In genomic region chr16:90629976-90630375, GRCm38 (mm10) we compare ENCODE assay signal across 10 mouse cellular contexts.
DNase-seq lines count a peak whose midpoint lies in the region; ATAC-seq and TF ChIP-seq lines count a peak whose summit lies in the region.
"Had no signal": no experiment of that assay in that cellular context is flagged by ENCODE, and none has a peak within 500 bp of the region (broad histone marks: within the 10 kb centered on the region; RNA-seq: fewer than 3 reads in every experiment).

No protein-coding gene starts in this region.

- no peaks in the 10 kb centered on the region for H3K36me3 ChIP-seq in kidney, adult 2 months (ENCODE audit: control insufficient read depth, insufficient read depth, low read length)
- no peaks in the 10 kb centered on the region for H3K36me3 ChIP-seq in embryonic facial prominence, embryonic 10.5 days (replicated peaks)
- no peaks in the 10 kb centered on the region for H3K36me3 ChIP-seq in limb, embryonic 11.5 days (ENCODE audit: control insufficient read depth, insufficient read depth, low read length)
- H3K36me3 ChIP-seq: G1E had no signal

- no peak overlapping the region for H3K4me2 ChIP-seq in limb, embryonic 11.5 days (ENCODE audit: low read depth, severe bottlenecking)

- H3K27ac ChIP-seq in kidney, adult 2 months (ENCODE audit: insufficient read depth, low read depth, low read length): no peak overlapping the region
- H3K27ac ChIP-seq in embryonic facial prominence, embryonic 10.5 days (replicated peaks): peak overlapping the region; percentile 90
- H3K27ac ChIP-seq in limb, embryonic 11.5 days (replicated peaks; ENCODE audit: low read depth, low read length): peak overlapping the region; percentile 94
- no peak overlapping the region for H3K27ac ChIP-seq in left cerebral cortex, adult 2 months

- DNase-seq in kidney, adult 2 months: peak; percentile 14
- DNase-seq in kidney, adult 9 months: no peak
- peak; percentile 29 for DNase-seq in brain, embryonic 14.5 days (ENCODE audit: low read depth)
- DNase-seq in embryonic facial prominence, embryonic 10.5 days (ENCODE audit: low spot score): peak; percentile 47
- no peak for DNase-seq in limb, embryonic 11.5 days (ENCODE audit: low spot score)
- no peak for DNase-seq in adrenal gland, adult 2 months
- DNase-seq in left cerebral cortex, adult 2 months (ENCODE audit: extremely low spot score in 1 of 2, low spot score in 2 of 2): no peak
- no peak for DNase-seq in T-cell, adult 2 months (ENCODE audit: low spot score)

- H3K4me1 ChIP-seq in kidney, adult 2 months (ENCODE audit: control insufficient read depth, insufficient read depth, low read length): no peaks in the 10 kb centered on the region
- peaks cover 38% of the 10 kb centered on the region for H3K4me1 ChIP-seq in embryonic facial prominence, embryonic 10.5 days
- peaks cover 15% of the 10 kb centered on the region for H3K4me1 ChIP-seq in limb, embryonic 11.5 days (ENCODE audit: control insufficient read depth, insufficient read depth, low read length)

- no peak for ATAC-seq in limb, embryonic 11.5 days (ENCODE audit: insufficient number of reproducible peaks, low FRiP score, low TSS enrichment, low read depth)
- ATAC-seq: inflammation-experienced regulatory T-cells, adult 6 months had no signal

- no peaks in the 10 kb centered on the region for H3K27me3 ChIP-seq in kidney, adult 2 months (replicated peaks; ENCODE audit: control insufficient read depth, insufficient read depth, low read length)
- peaks cover 9% of the 10 kb centered on the region; the same call in 1 of the 2 replicates for H3K27me3 ChIP-seq in embryonic facial prominence, embryonic 10.5 days (replicated peaks; ENCODE audit: low read depth, poor library complexity, severe bottlenecking)
- H3K27me3 ChIP-seq in limb, embryonic 11.5 days (ENCODE audit: control insufficient read depth, insufficient read depth, low read length): no peaks in the 10 kb centered on the region

- H3K9me3 ChIP-seq in embryonic facial prominence, embryonic 10.5 days: 0 out of 2 replicates have a peak, but pooled peaks cover 6% of the 10 kb centered on the region
- no peaks in the 10 kb centered on the region for H3K9me3 ChIP-seq in limb, embryonic 11.5 days (ENCODE audit: control insufficient read depth, low read length)

- TF ChIP-seq POLR2A in kidney, adult 2 months (IDR thresholded peaks at IDR 0.05; ENCODE audit: low read depth, low read length): no peak
- no peak for TF ChIP-seq POLR2A in brain, embryonic 14.5 days (IDR thresholded peaks at IDR 0.05; ENCODE audit: borderline replicate concordance, extremely low read depth, insufficient read depth, insufficient read length, poor library complexity, severe bottlenecking)

- intact Hi-C loops in left cerebral cortex, adult 2 months (cut with DNase I): no loop called here

- 64% methylated on average over 6 of the region's 6 CpGs for WGBS in kidney, adult 2 months
- WGBS in embryonic facial prominence, embryonic 10.5 days: 23% methylated on average over 6 of the region's 6 CpGs
- WGBS in limb, embryonic 11.5 days: 14% methylated on average over 6 of the region's 6 CpGs

- H3K9ac ChIP-seq in limb, embryonic 11.5 days (ENCODE audit: low read length): no peak overlapping the region

- H3K4me3 ChIP-seq in kidney, adult 2 months (ENCODE audit: insufficient read depth, low read depth, low read length): no peak overlapping the region
- H3K4me3 ChIP-seq in embryonic facial prominence, embryonic 10.5 days: no peak overlapping the region
- no peak overlapping the region for H3K4me3 ChIP-seq in limb, embryonic 11.5 days (ENCODE audit: low read depth, low read length)
- H3K4me3 ChIP-seq in left cerebral cortex, adult 2 months: no peak overlapping the region

- TF ChIP-seq CTCF in kidney, adult 2 months (conservative IDR thresholded peaks at IDR 0.05; ENCODE audit: insufficient read depth, insufficient read length, low read depth, low read length): no peak
- no peak for TF ChIP-seq CTCF in brain, embryonic 14.5 days (IDR thresholded peaks at IDR 0.05; ENCODE audit: borderline replicate concordance, extremely low read depth, insufficient read depth, insufficient read length)
- TF ChIP-seq CTCF in left cerebral cortex, adult 2 months (IDR thresholded peaks at IDR 0.05): no peak

Comparison
In these comparisons a context has a peak if more than half of its experiments do, and no peak if none do; other contexts are left out.
1. DNase-seq: peak in kidney, adult 2 months (single experiment), brain, embryonic 14.5 days (single experiment) and embryonic facial prominence, embryonic 10.5 days (single experiment); none in kidney, adult 9 months (single experiment), limb, embryonic 11.5 days (single experiment), adrenal gland, adult 2 months (single experiment), left cerebral cortex, adult 2 months (0 of 2) and T-cell, adult 2 months (single experiment).
2. H3K27ac ChIP-seq: peak in embryonic facial prominence, embryonic 10.5 days (single experiment) and limb, embryonic 11.5 days (single experiment); none in kidney, adult 2 months (single experiment) and left cerebral cortex, adult 2 months (single experiment).